ENCODE assay signal across 9 mouse cellular contexts in genomic region chr9:22518394-22519041, GRCm38 (mm10). TPM values are rescaled to one million over a fixed set of nuclear protein-coding genes. Genes with fewer than 3 reads are reported as not detected.
DNase-seq lines count a peak whose midpoint lies in the region; ATAC-seq and TF ChIP-seq lines count a peak whose summit lies in the region.
"Had no signal": no experiment of that assay in that cellular context is flagged by ENCODE, and none has a peak within 500 bp of the region (broad histone marks: within the 10 kb centered on the region; RNA-seq: fewer than 3 reads in every experiment).

No protein-coding gene starts in this region.

- no peaks in the 10 kb centered on the region for H3K4me1 ChIP-seq in heart, adult 2 months (ENCODE audit: control insufficient read depth, insufficient read depth, low read length)
- no peaks in the 10 kb centered on the region for H3K4me1 ChIP-seq in embryonic facial prominence, embryonic 11.5 days (ENCODE audit: control insufficient read depth, insufficient read depth, low read length)
- no peaks in the 10 kb centered on the region for H3K4me1 ChIP-seq in hindbrain, embryonic 16.5 days (ENCODE audit: control insufficient read depth, insufficient read depth, low read depth, low read length)
- H3K4me1 ChIP-seq: limb, embryonic 15.5 days had no signal

- no peaks in the 10 kb centered on the region for H3K27me3 ChIP-seq in heart, adult 2 months (ENCODE audit: control insufficient read depth, insufficient read depth, low read length)
- H3K27me3 ChIP-seq in embryonic facial prominence, embryonic 11.5 days (ENCODE audit: control insufficient read depth, insufficient read depth, low read length): no peaks in the 10 kb centered on the region
- H3K27me3 ChIP-seq in hindbrain, embryonic 16.5 days (replicated peaks; ENCODE audit: control insufficient read depth, insufficient read depth, low read length): no peaks in the 10 kb centered on the region
- no peaks in the 10 kb centered on the region for H3K27me3 ChIP-seq in splenic B cell, adult 2 months (ENCODE audit: control insufficient read depth, insufficient read depth, low read length, poor library complexity, severe bottlenecking)
- H3K27me3 ChIP-seq: limb, embryonic 15.5 days had no signal

- H3K9ac ChIP-seq in heart, adult 2 months (ENCODE audit: low read depth, low read length): no peak overlapping the region
- H3K9ac ChIP-seq in embryonic facial prominence, embryonic 11.5 days (replicated peaks; ENCODE audit: low read length): no peak overlapping the region
- H3K9ac ChIP-seq in hindbrain, embryonic 16.5 days (ENCODE audit: low read depth, low read length): no peak overlapping the region
- H3K9ac ChIP-seq: limb, embryonic 15.5 days had no signal

- H3K79me2 ChIP-seq in heart, adult 2 months (replicated peaks; ENCODE audit: control insufficient read depth, insufficient read depth, low read length): no peaks in the 10 kb centered on the region

- no peak for TF ChIP-seq POLR2A in heart, adult 2 months (IDR thresholded peaks at IDR 0.05; ENCODE audit: insufficient read depth, low read depth, low read length)

- no peak overlapping the region for H3K4me2 ChIP-seq in embryonic facial prominence, embryonic 11.5 days (ENCODE audit: low read depth, low read length)
- H3K4me2 ChIP-seq in hindbrain, embryonic 16.5 days (ENCODE audit: low read length): no peak overlapping the region
- H3K4me2 ChIP-seq: limb, embryonic 15.5 days had no signal

- H3K9me3 ChIP-seq in embryonic facial prominence, embryonic 11.5 days (replicated peaks; ENCODE audit: control insufficient read depth, low read length): no peaks in the 10 kb centered on the region
- peaks cover 5% of the 10 kb centered on the region for H3K9me3 ChIP-seq in hindbrain, embryonic 16.5 days (ENCODE audit: control insufficient read depth, low read length)
- H3K9me3 ChIP-seq: limb, embryonic 15.5 days had no signal

- intact Hi-C loops in heart, adult 2 months (cut with DNase I): no loop called here
- intact Hi-C loops in heart, postnatal 25 days (cut with DNase I): no loop called here

- no peak for TF ChIP-seq EP300 in heart, adult 2 months (IDR thresholded peaks at IDR 0.05; ENCODE audit: insufficient read depth, low read depth, low read length)

- WGBS in heart, adult 2 months: 98% methylated on average over 3 of the region's 3 CpGs
- WGBS in embryonic facial prominence, embryonic 11.5 days: 88% methylated on average over 3 of the region's 3 CpGs
- 95% methylated on average over 3 of the region's 3 CpGs for WGBS in hindbrain, embryonic 16.5 days

- DNase-seq in heart, adult 2 months: peak; percentile 19 to 33
- no peak for DNase-seq in heart, postnatal 25 days (ENCODE audit: low spot score)
- DNase-seq in adrenal gland, postnatal 10 days: peak; percentile 47
- peak; percentile 79 for DNase-seq in embryonic facial prominence, embryonic 11.5 days (ENCODE audit: low spot score)
- DNase-seq in left cerebral cortex, adult 18-20 months (ENCODE audit: low spot score in 2 of 2): peak; percentile 39 to 45
- DNase-seq in mesoderm, embryonic 11.5 days (ENCODE audit: low read depth, low spot score): peak; percentile 59
- peak; percentile 63 for DNase-seq in splenic B cell, adult 2 months (ENCODE audit: low read depth, low spot score)

- H3K36me3 ChIP-seq in heart, adult 2 months (ENCODE audit: control insufficient read depth, insufficient read depth, low read length): no peaks in the 10 kb centered on the region; the same call in 1 of the 2 replicates
- H3K36me3 ChIP-seq in embryonic facial prominence, embryonic 11.5 days (replicated peaks; ENCODE audit: control insufficient read depth, insufficient read depth, low read depth, low read length): no peaks in the 10 kb centered on the region
- no peaks in the 10 kb centered on the region for H3K36me3 ChIP-seq in hindbrain, embryonic 16.5 days (ENCODE audit: control insufficient read depth, insufficient read depth, low read length)
- H3K36me3 ChIP-seq in splenic B cell, adult 2 months (ENCODE audit: control insufficient read depth, insufficient read depth, low read length, poor library complexity, severe bottlenecking): no peaks in the 10 kb centered on the region
- H3K36me3 ChIP-seq: limb, embryonic 15.5 days had no signal

- no peak for ATAC-seq in embryonic facial prominence, embryonic 11.5 days (replicated peaks; ENCODE audit: insufficient number of reproducible peaks, low FRiP score, low TSS enrichment, low read depth)
- peak; percentile 65; the same call in 1 of the 2 replicates for ATAC-seq in hindbrain, embryonic 16.5 days

- H3K27ac ChIP-seq in heart, adult 2 months: no peak overlapping the region
- H3K27ac ChIP-seq in embryonic facial prominence, embryonic 11.5 days (replicated peaks; ENCODE audit: low read depth, low read length): no peak overlapping the region
- H3K27ac ChIP-seq in hindbrain, embryonic 16.5 days (ENCODE audit: low read depth, low read length): no peak overlapping the region
- H3K27ac ChIP-seq: limb, embryonic 15.5 days had no signal

- TF ChIP-seq CTCF in heart, adult 2 months (IDR thresholded peaks at IDR 0.05): peak; percentile 86

- no peak overlapping the region for H3K4me3 ChIP-seq in heart, adult 2 months
- no peak overlapping the region for H3K4me3 ChIP-seq in embryonic facial prominence, embryonic 11.5 days (ENCODE audit: low read depth, low read length)
- H3K4me3 ChIP-seq in hindbrain, embryonic 16.5 days (ENCODE audit: low read length): no peak overlapping the region
- H3K4me3 ChIP-seq: limb, embryonic 15.5 days had no signal

RNA-seq across cellular contexts. Expression of gene Bbs9, which starts 43.0 kb away (rescaled TPM):
- total RNA-seq in heart, adult 2 months (2021): 10 to 100 TPM; 11.9 to 12.4 TPM
- 6.3 and 9.0 TPM in 2 replicates for polyA plus RNA-seq in heart, adult 2 months (2012; rRNA removed)
- 10 to 100 TPM; 10.5 to 14.7 TPM for total RNA-seq in heart, postnatal 25 days (2021)
- 10 to 100 TPM; 12.0 to 16.4 TPM for total RNA-seq in adrenal gland, postnatal 10 days (2021)
- 15.0 and 21.1 TPM in 2 replicates for polyA plus RNA-seq in embryonic facial prominence, embryonic 11.5 days (2014; fragmentation: Nextera tagmentation; extraction: Ambion mirVana)
- polyA plus RNA-seq in hindbrain, embryonic 16.5 days (2015; fragmentation: Nextera tagmentation; extraction: Ambion mirVana): 18.3 and 18.8 TPM in 2 replicates
- 10 to 100 TPM; 41.9 to 42.0 TPM for total RNA-seq in left cerebral cortex, adult 18-20 months (2021)

RNA-seq across cellular contexts. Expression of gene Rp9, which starts 49.0 kb away (rescaled TPM):
- 10 to 100 TPM; 42.6 to 46.1 TPM for total RNA-seq in heart, adult 2 months (2021)
- 35.1 and 39.5 TPM in 2 replicates for polyA plus RNA-seq in heart, adult 2 months (2012; rRNA removed)
- total RNA-seq in heart, postnatal 25 days (2021): 10 to 100 TPM; 40.5 to 43.8 TPM
- 10 to 100 TPM; 42.9 to 44.0 TPM for total RNA-seq in adrenal gland, postnatal 10 days (2021)
- 50.7 and 56.1 TPM in 2 replicates for polyA plus RNA-seq in embryonic facial prominence, embryonic 11.5 days (2014; fragmentation: Nextera tagmentation; extraction: Ambion mirVana)
- 65.2 and 68.3 TPM in 2 replicates for polyA plus RNA-seq in hindbrain, embryonic 16.5 days (2015; fragmentation: Nextera tagmentation; extraction: Ambion mirVana)
- total RNA-seq in left cerebral cortex, adult 18-20 months (2021): 10 to 100 TPM; 42.4 to 45.4 TPM
